8 mouse cellular contexts compared by ENCODE assay signal in the genomic region with DNA sequence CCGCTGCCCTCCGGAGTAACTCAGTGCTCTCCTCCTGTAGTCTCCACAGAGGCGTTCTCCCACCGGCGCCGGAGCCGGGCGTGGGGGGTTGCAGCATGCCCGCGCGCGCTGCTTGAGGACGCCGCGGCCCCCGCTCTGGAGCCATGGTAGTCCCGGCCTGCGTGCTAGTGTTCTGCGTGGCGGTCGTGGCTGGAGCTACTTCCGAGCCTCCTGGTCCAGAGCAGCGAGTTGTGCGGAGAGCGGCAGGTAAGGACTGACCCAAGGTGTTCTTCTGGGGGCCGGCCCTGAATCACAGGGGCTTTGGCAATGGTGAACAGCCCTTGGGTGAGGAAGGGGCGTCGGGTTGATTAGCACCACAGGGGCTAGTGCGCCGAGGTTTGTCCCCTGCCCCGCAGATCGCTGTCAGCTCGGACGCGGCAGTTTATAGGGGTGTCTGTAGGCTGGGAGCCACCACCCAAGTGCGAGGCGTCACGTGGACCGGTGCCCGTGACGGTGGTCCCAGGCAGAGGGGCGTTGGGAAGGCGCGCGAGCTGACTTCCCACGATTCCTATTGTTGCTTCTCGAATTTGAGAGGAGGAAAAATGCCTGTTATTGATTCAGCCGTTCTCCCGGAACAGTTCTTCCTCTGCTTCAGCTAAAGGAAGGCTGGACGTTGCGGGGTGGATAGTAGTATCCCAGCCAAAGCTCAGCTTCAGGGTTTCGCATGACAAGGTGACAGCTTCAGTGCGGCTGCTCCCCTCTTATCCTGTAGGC. TPM values are rescaled to one million over a fixed set of nuclear protein-coding genes. Genes with fewer than 3 reads are reported as not detected.
A peak's percentile ranks its signal among the peaks of the same experiment; 100 is the strongest.
DNase-seq lines count a peak whose midpoint lies in the region; ATAC-seq and TF ChIP-seq lines count a peak whose summit lies in the region.

No protein-coding gene starts in this region.

- WGBS in heart, embryonic 10.5 days: under 1% methylated on average over 53 of the region's 53 CpGs
- under 1% methylated on average over 53 of the region's 53 CpGs for WGBS in heart, embryonic 16.5 days
- under 1% methylated on average over 53 of the region's 53 CpGs for WGBS in midbrain, embryonic 10.5 days

- H3K4me2 ChIP-seq in heart, embryonic 16.5 days (ENCODE audit: low read depth, low read length): peak overlapping the region; percentile 98

- no peak for DNase-seq in heart, embryonic 10.5 days (ENCODE audit: low spot score)
- no peak for DNase-seq in heart, postnatal 10 days
- no peak for DNase-seq in G1E (ENCODE audit: low spot score)
- no peak for DNase-seq in midbrain, embryonic 10.5 days (ENCODE audit: low spot score)
- no peak for DNase-seq in gastrocnemius, adult 8-10 months (ENCODE audit: low spot score in 2 of 2)
- DNase-seq in cerebellum, adult 11-12 months: no peak
- DNase-seq in Muller cell, postnatal 12 days (ENCODE audit: inconsistent ontology term): no peak

- peak overlapping the region; percentile 82 for H3K4me3 ChIP-seq in heart, embryonic 10.5 days
- H3K4me3 ChIP-seq in G1E (ENCODE audit: low read depth, low read length): peak overlapping the region; percentile 57; the same call in 1 of the 2 replicates
- H3K4me3 ChIP-seq in heart, embryonic 16.5 days (ENCODE audit: low read length): peak overlapping the region; percentile 60
- H3K4me3 ChIP-seq in midbrain, embryonic 10.5 days: peak overlapping the region; percentile 92

- H3K9me3 ChIP-seq in heart, embryonic 10.5 days: no peaks in the 10 kb centered on the region
- peaks cover 26% of the 10 kb centered on the region for H3K9me3 ChIP-seq in G1E (replicated peaks)
- no peaks in the 10 kb centered on the region for H3K9me3 ChIP-seq in heart, embryonic 16.5 days (replicated peaks; ENCODE audit: control insufficient read depth, low read length)
- no peaks in the 10 kb centered on the region for H3K9me3 ChIP-seq in midbrain, embryonic 10.5 days (replicated peaks)

- TF ChIP-seq CTCF in G1E (IDR thresholded peaks at IDR 0.05; ENCODE audit: low read depth, low read length): no peak

- H3K9ac ChIP-seq in heart, embryonic 16.5 days (ENCODE audit: low read length): peak overlapping the region; percentile 73

- H3K27me3 ChIP-seq in heart, embryonic 10.5 days (ENCODE audit: insufficient read depth, poor library complexity, severe bottlenecking): peaks cover 57% of the 10 kb centered on the region
- peaks cover 73% of the 10 kb centered on the region for H3K27me3 ChIP-seq in G1E (ENCODE audit: insufficient read depth, low read length)
- peaks cover 25% of the 10 kb centered on the region for H3K27me3 ChIP-seq in heart, embryonic 16.5 days (ENCODE audit: control insufficient read depth, insufficient read depth, low read length)
- H3K27me3 ChIP-seq in midbrain, embryonic 10.5 days (ENCODE audit: low read depth, poor library complexity, severe bottlenecking): peaks cover 96% of the 10 kb centered on the region

- intact Hi-C loops in heart, postnatal 10 days (cut with DNase I): loop anchor here (5.0 kb wide), 1 partner anchor 35 kb away; no protein-coding TSS in a partner anchor

- H3K27ac ChIP-seq in heart, embryonic 10.5 days: peak overlapping the region; percentile 86
- H3K27ac ChIP-seq in heart, embryonic 16.5 days (ENCODE audit: low read length): no peak overlapping the region
- H3K27ac ChIP-seq in midbrain, embryonic 10.5 days (replicated peaks): peak overlapping the region; percentile 95

- no peak for ATAC-seq in G1E (ENCODE audit: extremely low read depth, insufficient number of reproducible peaks, low FRiP score, poor library complexity, severe bottlenecking)
- no peak; the same call in 1 of the 2 replicates for ATAC-seq in heart, embryonic 16.5 days (replicated peaks; ENCODE audit: extremely low read depth, insufficient read depth, low FRiP score)

- peaks cover 49% of the 10 kb centered on the region for H3K4me1 ChIP-seq in heart, embryonic 10.5 days
- H3K4me1 ChIP-seq in G1E (ENCODE audit: insufficient read depth, low read depth, low read length): peaks cover 16% of the 10 kb centered on the region
- H3K4me1 ChIP-seq in heart, embryonic 16.5 days (ENCODE audit: control insufficient read depth, insufficient read depth, low read length): peaks cover 14% of the 10 kb centered on the region
- H3K4me1 ChIP-seq in midbrain, embryonic 10.5 days: peaks cover 88% of the 10 kb centered on the region

- H3K36me3 ChIP-seq in heart, embryonic 10.5 days: 0 out of 2 replicates have a peak, but pooled peaks cover 3% of the 10 kb centered on the region
- no peaks in the 10 kb centered on the region for H3K36me3 ChIP-seq in G1E (replicated peaks)
- H3K36me3 ChIP-seq in heart, embryonic 16.5 days (ENCODE audit: control insufficient read depth, insufficient read depth): no peaks in the 10 kb centered on the region
- H3K36me3 ChIP-seq in midbrain, embryonic 10.5 days: peaks cover 42% of the 10 kb centered on the region

RNA-seq across cellular contexts. Expression of gene Fgfr3, which starts 1.0 kb away (rescaled TPM):
- 5.8 and 8.6 TPM in 2 replicates for polyA plus RNA-seq in heart, embryonic 10.5 days (2016; fragmentation: Nextera tagmentation; extraction: Ambion mirVana)
- total RNA-seq in heart, postnatal 10 days (2021): 10 to 100 TPM in 1 of 2 experiments, 1 to 10 TPM in 1; 8.0 to 14.3 TPM
- total RNA-seq in G1E (2014; fragmentation: Nextera tagmentation) (not detected in 2 replicates), G1E (2017) (0.12 and 0.22 TPM in 2 replicates)
- polyA plus RNA-seq in G1E (2012): 0.03 TPM in 1 of 2 replicates, not detected in the other
- polyA plus RNA-seq in heart, embryonic 16.5 days (2015; fragmentation: Nextera tagmentation; extraction: Ambion mirVana): 3.9 and 8.8 TPM in 2 replicates
- polyA plus RNA-seq in midbrain, embryonic 10.5 days (2016; fragmentation: Nextera tagmentation; extraction: Ambion mirVana): 68.3 and 72.7 TPM in 2 replicates
- total RNA-seq in gastrocnemius, adult 8-10 months (2022): 1 to 10 TPM; 1.6 to 4.7 (median 1.9) TPM
